Mouse (Mus musculus) stomach, postnatal 0 days (tissue): ENCODE data around the gene Tmem150c.

Source experiments
- CTCF ChIP-seq: IDR thresholded peaks from 2 replicates; pipeline ENCODE4 v1.5.1; 2016; ENCODE audit warnings: antibody characterized with exemption, low read depth, mild to moderate bottlenecking, moderate library complexity
- EP300 ChIP-seq: optimal IDR thresholded peaks from 2 replicates; pipeline ENCODE3; 2016; ENCODE audit warnings: antibody characterized with exemption

DNA sequence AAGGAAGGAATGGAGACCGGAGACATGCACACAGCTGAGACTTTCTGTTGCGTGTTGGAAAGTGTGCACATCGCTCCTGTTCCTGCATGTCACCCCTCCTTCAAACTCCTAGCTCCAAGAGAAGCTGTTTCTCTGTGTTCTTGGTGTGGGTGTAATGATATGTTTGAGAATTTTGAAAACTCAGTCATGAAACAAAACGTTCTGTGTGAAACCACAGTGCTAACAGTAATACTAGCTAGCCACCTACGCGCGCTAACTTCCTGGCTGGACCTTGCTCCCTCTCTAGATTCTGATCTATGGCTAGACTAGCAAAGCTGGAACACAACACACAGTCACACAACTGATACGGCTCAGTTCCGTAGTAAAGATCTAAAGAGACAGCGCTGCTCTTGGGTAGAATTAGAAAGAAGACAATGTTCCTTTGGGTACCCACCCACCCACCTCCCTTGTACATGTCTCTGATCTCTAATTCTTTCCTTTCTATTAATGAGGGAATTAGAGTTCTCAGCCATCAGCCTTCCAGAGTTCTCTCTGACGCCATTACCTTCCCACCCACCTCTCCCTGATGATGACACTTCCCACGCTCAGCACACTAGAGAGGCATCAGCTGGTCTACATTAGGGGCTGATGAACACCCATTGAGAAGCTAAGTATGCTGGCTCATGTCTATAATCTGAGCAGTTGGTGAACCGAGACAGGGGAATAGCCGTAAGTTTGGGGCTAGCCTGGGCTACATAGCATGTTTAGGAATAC is 32.0 kb upstream of the Tmem150c start:
- TF ChIP-seq CTCF (no peak), EP300 (no peak)
